Mouse (Mus musculus) cerebellum, adult 9-10 months (tissue): ENCODE results near the gene Adarb1.

ENCODE experiments used
- DNase-seq: peaks from one replicate; pipeline ENCODE4 v3.0.0; 2022

Adarb1 gene

DNA sequence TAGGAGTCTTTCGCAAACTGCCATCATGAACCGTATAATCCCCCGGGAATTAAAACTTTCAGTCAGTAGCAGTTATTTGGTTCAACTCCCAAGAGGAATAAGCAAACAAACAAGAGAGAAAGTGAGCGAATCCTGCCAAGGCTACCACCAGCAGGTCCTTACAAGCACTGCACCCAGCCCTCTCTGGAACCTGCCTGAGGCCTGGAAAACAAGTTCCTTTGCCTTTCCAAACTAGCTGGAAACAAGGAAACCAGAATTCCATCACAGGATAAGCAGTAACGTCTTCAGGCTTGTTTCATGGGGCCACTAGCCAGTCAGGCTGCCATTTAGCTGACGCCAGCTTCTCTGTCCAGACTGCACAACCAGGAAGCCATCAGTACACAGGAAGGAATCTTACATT, 37.4 kb downstream of the Adarb1 start:
- DNase-seq: no peak

DNA sequence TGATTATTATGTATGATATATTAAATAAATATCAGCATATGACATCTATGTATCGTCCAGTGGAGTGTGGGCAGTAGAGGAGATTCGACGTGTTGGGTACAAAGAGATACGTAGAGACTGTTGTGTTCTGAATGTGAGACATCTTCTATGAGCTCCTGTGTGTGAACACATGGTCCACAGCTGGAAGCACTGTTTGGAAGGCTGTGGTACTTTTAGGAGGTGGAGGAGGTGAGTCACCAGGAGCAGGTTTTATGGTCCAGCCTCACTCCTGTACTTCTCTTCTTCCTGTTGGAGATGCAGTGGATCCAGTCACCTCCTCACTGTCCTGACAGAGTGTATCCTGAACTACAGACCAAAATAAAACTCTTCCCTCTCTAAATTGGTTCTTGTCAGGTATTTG, 38.9 kb downstream of the Adarb1 start:
- no peak for DNase-seq

DNA sequence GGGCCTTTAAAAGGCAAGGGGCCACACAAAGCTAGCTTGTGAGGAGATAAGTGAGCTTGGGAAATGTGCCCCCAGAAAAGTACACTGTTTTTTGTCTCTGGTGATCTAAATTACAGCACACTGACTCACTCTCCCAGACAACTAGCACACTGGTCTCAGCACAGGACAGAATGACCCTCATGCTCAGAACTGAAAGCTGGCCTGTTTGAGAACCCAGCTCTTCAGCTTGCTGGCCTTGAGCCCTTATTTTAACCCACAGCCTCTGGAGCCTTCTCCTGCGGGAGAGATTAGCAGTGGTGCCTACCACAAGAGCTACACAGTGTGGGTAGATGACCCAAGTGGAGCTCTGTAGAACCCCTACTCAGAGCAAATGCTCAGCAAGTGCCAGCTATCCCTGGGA, 42.0 kb downstream of the Adarb1 start:
- DNase-seq: no peak

DNA sequence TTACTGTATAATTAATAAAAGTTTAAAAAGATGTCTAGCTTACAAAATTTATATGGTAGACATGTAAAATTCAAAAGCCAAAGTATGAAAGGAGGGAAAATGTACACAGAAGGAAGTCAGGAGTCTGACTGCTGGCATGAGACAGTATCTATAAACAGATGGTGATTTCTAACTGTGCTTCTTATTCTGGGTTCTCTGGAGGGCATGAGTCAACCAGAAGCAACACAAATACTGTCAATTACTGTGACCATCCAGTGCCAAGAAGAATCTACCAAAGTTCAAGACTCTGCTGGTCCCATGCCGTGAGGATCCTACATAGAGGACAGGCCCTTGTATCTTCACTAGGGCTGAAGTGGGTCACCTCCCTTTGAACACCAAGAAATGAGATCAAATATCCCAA, 43.1 kb downstream of the Adarb1 start:
- peak; percentile 50 for DNase-seq

DNA sequence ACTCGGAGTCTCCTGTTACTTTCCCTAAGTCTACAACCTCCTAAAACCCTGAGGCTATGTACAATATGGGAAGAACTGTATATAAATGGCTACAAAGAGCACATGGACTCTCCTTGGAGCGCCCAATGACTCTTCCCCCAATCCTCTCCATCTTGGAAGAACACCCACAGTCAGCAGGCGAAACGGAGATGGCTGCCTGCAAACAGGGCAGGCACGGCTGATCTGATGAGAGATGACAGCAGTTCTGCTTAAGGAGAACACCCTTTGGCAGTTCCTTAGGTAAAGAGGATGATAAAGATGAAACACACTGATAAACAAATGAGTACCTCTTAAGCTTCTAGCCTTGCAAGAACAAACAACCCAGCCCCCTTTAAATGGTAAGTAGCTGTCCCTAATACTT, 43.7 kb downstream of the Adarb1 start:
- no peak for DNase-seq

DNA sequence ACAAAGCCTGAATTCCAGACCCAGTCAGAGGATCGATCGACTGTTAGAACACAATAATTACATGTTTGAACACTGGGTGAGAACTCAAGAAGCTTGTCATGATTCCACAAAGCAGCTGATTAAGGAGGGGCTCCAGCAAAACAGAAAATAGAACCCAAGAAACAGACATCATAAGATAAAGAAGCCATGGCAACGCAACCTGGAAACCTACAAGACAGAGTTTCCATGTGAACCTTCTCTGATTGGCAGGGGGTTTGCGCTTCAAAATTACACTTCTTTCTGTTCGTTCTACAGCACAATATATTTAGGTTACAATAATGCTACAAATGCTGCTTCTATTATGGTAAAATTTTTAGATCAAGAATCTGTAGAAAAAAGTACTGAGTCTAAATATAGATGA, 47.9 kb downstream of the Adarb1 start:
- DNase-seq: no peak

DNA sequence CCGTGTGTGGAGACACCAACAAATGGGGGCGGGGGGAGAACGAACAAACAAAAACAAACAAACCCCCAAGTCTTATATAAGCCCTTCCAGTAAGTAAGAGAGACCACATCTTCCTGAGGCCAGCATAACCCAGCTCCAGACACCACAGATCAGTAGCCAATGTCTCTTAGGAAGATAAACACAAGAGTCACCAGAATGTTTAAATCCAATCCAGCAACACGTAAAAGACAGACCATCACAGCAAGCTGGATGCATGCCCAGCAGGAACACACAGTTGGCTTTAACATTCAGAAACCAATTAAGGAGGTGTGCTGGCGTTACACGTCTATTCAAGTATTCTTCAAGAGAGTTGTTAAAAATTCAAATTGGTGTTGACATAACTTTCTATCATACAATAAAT, 50.1 kb downstream of the Adarb1 start:
- DNase-seq: no peak

DNA sequence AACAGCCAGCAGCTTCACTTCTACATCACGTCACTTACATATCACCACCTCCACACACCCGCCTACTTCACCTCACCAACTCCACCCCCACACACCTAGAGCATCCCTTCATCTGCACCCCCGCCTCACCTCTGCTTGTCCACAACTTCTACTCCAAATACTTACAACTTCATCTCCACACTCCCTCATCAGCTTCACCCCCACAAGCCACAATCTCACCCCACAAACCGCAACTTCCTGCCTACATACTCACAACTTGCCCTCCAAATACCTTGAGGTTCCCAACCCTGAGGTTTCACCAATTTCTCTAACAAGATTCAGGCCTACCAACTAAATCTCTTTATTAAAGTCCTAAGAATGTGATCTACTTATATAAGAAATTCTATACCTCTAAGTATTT, 51.1 kb downstream of the Adarb1 start:
- DNase-seq: no peak

DNA sequence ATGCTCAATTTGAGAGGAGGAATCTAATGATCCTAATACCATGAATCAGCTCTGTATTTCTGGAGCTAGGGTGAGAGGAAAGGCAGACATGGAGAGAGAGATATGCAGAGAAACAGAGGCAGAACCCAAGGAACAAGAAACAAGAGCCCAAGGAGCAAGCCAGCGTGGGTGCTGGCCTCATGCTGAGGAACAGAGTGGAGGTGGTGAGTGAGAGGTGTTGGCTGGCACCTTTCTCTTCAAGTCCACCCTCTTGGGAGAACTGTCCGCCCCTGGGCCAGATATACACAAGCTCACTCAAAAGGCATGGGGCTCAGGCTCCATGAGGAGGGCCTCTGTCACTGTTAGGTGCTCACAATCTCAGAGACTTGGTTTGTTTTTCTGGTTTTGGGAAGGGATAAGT, 52.9 kb downstream of the Adarb1 start:
- no peak for DNase-seq

DNA sequence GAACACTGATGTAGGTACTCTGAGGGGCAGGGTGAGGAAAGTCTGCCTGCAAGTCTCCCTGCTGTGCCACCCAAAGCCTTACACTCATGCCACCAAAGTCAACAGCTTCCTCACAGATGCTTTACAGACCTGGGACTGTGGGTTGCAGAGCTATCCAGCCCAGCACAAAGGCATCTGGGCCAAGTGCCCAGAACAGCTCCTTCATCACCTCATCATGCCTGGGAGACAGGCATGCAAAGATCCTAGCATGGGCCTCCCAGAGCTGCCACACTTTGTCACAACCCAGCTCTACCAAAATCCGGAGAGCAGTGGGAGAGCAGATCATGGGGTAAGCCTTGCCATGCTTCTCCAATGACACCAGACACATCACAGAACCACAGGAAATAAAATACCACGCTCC, 57.6 kb downstream of the Adarb1 start:
- DNase-seq: no peak

DNA sequence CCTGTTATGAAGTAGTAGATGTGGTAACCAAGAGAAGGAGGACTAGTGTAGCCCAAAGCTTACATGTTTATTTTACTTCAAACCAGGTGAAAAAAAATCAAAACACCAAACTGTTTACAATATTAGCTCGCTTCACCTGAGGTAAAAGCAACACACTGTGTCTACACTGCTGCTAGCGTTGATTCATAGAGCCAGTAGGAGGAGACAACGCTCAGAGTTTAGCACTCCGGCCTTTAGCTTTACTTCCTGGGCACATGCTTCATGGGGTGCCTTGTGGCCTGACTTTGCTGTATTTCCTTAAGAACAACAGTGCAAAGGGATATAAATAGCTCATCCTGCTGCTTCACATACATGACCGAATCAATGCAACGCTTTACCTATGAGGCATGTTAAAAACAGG, 60.1 kb downstream of the Adarb1 start:
- no peak for DNase-seq

DNA sequence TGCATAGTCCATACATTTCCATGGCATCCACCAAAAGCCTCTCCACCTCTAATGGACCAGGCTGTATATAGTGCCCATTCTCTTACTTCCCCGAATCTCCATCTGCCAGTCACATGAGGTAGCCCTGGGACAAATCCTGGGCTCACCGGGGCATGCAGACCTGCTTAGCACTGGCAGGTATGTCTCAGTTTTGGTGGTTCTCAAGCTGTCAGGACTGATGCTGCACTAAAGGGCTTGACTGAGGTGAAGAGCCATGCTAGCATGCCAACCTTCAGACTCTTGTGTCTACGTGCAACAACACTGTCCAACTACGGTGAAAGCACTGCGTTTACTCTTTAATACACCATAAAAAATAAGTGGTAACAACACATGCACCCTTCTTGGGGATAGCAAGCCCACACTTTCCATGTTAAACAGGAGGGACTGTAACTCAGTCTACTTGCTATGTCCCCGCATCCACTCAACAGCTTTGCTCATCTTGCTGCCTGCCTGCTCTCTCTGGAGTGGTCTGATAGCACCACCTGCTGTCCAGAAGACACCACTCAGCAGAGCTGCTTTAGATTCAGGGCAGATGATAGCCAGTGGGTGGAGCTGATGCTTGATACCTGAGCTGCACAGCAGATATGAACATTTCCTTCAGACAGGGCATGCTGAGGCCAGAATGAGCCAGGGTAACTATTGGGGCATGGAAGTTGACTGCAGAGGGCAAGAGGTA, 64.9 kb downstream of the Adarb1 start:
- peak; percentile 94 for DNase-seq

DNA sequence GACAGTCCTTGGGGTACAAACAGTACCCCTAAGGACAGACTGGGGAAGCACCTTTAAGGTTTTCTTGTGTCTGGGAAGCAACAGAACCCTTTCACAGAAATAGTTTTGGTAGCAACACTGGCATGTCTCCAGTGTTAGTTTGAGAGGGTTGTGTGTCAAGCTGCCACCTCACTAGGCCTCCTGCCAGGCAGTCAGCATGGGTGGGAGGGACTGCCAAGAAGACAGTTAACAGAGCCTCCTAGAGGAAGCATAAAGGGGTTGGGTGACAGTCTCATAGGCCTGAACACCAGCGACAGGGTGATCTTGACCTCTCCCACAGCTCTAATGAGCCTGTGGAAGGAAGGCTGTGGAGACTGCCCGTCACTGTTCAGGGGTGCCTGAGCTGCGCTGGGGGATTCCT, 75.2 kb downstream of the Adarb1 start:
- peak; percentile 91 for DNase-seq

DNA sequence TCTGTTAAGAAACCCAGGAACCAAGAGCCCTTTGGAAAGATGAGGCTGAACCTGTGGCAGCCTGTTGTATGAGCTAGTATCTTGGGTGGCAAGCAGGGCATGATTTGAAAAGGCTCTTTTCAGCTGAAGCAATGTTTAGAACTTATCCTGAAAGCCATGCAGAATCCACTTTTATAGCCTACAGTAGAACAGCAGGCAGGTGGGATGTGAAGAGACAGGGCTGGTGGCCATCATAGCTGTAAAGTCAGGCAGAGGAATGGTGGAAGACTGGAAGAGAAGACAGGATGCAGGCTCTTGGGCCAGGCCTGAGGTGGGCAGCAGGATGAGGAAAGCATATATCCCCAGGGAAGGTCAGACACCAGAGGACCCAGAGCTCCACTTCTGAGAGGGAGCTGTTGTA, 76.4 kb downstream of the Adarb1 start:
- DNase-seq: no peak

DNA sequence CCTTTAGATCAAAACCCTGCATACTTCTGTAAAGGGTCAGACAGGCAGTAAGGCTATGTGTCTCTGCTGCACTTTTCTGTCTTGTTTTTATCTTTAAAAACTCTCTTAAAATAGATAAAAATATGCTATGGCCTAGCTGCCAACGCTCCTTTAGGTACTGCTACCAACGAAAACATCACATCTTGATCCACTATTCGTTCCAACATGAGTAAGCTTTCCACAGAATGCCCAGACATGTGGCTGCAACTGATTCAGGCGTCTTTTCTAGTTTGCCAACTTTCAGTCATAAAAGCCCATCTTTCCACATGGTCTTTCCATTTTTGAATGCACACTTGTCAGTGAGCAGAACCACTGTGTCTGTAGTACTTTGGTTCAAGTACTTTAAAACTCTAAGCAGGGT, 77.0 kb downstream of the Adarb1 start:
- DNase-seq: no peak

DNA sequence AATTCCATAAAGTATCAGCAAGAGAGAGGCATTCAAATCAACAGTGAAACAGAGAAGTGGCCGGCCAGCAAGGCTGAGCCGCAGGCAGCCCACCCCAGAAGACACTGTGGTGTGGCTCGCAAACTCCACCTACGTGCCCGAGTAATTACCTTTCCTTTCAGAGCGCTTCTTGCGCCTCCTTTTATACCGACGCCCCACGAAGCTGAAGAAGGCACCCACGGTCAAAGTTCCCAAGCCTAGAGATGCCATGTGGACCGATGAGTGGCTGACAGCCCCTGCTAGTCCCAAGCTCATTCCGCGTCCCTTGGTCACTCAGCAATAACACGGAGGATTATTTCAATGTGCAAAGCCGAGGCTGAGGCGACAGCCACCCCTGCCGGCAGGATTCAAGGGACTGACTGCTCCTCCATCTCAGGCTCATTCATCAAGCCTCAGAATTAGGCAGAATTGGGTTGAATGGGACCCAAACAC, 78.2 kb downstream of the Adarb1 start:
- DNase-seq: no peak

DNA sequence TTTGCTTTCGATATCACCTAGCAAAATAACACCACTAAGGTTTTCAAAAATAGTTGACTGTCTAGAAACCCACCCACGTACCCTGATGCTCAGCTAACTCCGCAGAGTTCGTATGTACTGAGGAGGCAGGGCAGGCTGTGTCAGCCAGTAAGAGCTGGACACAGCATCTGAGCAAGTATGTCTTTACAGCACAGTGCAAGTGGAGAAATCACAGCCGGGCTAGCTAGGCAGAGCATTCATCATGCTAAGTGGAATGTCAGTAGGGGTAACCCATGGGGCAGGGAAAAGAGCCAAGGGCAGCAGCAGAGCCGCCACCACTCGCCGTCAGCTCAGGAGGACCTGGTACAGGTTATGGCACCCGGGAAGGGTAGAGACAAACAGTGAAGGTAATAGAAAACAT, 84.6 kb downstream of the Adarb1 start:
- DNase-seq: no peak

DNA sequence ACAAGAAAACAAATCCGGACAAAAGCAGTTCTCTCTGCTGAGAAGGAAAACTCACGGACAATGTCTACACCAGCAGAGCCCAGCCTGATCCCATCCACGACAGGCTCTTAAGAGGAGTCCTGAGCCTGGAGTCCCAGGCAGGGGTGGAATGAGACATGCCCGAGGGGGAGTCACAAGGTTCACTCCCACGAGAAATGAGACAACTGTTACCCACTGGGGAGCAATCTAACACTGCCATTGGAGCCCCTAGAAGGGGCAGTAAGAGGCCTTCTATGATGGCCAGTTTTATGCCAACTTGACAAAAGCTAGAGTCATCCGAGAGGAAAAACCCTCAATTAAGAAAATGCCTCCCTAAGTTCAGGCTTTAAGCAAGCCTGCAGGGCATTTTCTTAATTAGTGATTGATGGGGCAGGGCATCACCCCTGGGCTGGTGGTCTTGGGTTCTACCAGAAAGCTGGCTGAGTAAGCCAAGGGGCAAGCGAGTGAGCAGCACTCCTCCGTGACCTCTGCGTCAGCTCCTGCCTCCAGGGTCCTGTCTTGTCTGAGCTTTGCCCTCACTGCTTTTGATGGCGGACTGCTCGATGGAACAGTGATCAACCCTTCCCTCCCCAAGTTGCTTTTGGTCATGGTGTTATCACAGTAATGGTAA, 88.5 kb downstream of the Adarb1 start:
- DNase-seq: no peak

DNA sequence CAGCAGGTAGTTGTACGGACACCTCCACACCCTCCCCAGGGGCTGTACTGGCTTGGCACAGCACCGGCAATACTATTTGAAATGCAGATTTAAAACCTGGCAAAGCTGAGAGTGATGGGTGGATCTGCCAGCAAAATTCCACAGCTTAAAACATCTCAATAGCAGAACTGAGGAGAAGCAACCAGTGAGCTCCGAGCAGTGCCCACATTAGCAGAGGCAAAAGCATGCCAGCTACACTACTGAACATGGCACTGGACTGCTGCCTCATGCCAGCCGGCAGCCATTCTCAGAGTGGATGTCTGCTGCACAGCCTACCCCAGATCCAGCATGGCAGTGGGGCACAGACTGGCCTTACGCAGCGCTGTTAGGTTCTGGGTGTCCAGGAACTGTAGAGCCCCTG, 93.4 kb downstream of the Adarb1 start:
- DNase-seq: no peak

DNA sequence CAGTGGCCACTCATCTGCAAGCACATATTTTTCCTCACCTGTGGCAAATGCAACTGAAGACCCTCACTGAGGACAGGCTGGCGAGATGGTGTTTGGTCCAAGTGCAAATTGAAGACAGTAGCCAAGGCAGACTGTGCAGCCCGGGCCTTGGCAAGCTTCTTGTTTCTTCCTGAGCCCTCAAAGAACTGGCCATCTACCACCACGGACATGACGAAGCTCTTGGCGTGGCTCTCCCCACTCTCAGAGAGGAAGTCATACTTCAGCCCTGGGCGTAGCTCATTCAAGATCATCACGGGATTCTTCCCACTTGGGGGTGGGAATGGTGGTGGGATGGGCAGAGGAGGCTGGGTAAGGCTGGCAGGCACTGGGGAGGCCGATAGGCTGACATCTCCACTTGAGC, 96.5 kb downstream of the Adarb1 start:
- DNase-seq: no peak

DNA sequence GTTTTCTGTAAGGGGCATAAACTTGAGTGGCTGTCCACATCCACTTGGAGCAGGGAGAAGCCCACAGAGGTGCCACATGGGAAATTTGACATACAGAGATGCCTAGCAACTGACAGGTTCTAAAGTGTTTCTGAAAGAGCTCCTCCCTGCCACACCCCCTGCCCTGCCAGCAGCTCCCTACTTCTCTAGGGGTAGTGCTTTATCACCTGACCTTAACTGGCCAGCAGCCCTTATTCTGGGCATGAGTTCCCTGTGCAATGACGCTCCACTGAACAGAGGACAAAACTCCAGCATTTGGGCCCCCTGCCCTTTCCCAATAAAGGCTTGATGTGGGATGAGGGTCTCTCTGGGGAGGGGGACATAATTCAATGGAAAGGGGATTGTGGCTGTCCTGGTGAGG, 97.1 kb downstream of the Adarb1 start:
- DNase-seq: no peak

DNA sequence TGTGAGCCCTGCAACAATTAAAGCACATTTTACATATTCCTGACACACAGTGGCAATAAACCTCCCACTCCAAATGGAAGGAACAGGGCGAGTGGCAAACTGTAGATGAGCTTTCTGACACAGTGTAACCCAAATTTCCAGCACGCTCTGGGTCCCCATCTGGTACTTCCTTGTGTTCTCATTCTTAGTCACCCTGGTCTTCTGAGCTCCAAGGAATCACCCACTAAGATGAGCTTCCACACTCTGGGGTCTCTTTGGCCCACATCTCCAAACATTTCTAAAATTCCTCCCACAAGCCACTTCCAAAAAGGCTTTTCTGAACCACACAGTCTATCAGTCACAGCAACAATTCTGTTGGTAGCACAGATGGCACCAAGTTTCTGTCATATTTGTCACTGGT, 102.4 kb downstream of the Adarb1 start:
- DNase-seq: no peak

DNA sequence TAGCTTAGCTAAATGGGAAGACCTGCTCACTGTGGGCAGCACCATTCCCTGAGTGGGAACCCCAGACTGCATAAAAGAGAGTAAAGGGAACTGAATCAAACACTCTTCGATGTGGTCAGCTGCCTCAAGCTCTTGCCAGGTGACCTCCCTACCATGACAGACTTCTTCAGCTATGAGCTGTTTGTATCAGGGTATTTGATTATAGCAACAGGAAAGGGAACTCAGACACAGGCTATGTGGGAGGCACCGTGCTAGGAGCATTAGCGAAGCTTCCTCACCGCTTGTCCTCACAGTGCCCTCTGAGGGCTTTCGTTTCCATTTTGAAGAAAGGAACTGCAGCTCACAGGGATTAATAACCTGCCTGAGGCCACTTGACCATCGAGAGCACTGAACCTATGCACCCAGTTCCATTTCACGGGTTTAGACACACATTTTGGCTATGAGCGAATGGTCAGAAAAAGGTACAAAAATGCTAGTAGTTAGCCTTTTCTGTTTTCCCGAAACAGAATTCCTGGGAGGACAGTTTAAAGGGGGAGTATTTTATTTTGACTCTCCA, 103.3 kb downstream of the Adarb1 start:
- DNase-seq: no peak

DNA sequence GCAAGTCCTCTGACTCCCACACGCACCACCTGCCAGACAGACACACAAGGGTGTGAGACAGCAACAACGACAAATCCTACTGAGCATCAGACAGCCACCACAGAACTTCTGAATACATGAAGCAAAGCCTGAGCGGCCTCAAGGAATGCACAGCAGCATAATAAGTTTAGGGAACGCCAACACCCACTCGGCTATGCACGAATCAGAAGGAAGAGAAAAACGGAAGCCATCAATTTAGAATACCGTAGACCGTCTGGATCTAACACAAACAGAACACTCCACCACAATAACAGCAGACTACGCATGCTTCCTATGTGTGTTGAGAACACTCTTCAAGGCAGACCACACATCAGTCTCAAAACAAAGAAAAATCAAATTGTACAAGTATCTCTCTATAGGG, 109.1 kb downstream of the Adarb1 start:
- DNase-seq: no peak

DNA sequence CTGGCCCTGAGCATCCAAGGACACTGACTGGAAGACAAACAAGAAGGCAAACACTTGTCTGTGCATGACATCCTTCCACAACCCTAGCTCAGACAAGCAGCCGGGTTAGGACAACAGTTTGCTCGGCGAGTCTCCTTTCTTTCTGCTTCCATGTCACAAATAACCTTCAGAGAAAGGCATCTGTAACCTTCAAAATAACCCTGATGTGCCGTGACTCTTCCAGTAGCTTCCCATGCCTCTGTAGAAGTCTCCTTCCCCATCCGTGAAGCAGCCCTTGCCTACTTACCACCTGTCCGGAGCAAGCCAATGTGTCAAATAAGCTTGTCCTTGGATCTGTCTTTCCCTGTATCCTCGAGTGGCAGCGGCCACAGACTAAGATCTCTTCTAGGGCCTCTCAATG, 112.3 kb downstream of the Adarb1 start:
- DNase-seq: no peak
